In genomic region chr11:64640947-64641346, GRCm38 (mm10) we compare ENCODE assay signal across 24 mouse cellular contexts.
A peak's percentile ranks its signal among the peaks of the same experiment; 100 is the strongest.
DNase-seq lines count a peak whose midpoint lies in the region; ATAC-seq and TF ChIP-seq lines count a peak whose summit lies in the region.
"Had no signal": no experiment of that assay in that cellular context is flagged by ENCODE, and none has a peak within 500 bp of the region (broad histone marks: within the 10 kb centered on the region; RNA-seq: fewer than 3 reads in every experiment).

No protein-coding gene starts in this region.

- TF ChIP-seq CTCF in midbrain, postnatal 0 days (IDR thresholded peaks at IDR 0.05), result no peak

- H3K27me3 ChIP-seq in hindbrain, embryonic 11.5 days (ENCODE audit: control insufficient read depth, insufficient read depth, low read length), result no peaks in the 10 kb centered on the region
- no peaks in the 10 kb centered on the region for H3K27me3 ChIP-seq in hindbrain, embryonic 12.5 days
- H3K27me3 ChIP-seq in midbrain, postnatal 0 days (ENCODE audit: insufficient read depth, low read length), result no peaks in the 10 kb centered on the region
- no peaks in the 10 kb centered on the region for H3K27me3 ChIP-seq in midbrain, embryonic 10.5 days (ENCODE audit: low read depth, poor library complexity, severe bottlenecking)
- H3K27me3 ChIP-seq: liver, embryonic 15.5 days; neural tube, embryonic 13.5 days had no signal

- no peak overlapping the region for H3K27ac ChIP-seq in hindbrain, embryonic 11.5 days (ENCODE audit: low read depth, low read length)
- no peak overlapping the region for H3K27ac ChIP-seq in hindbrain, embryonic 12.5 days
- H3K27ac ChIP-seq in midbrain, postnatal 0 days (ENCODE audit: low read depth, low read length), result no peak overlapping the region
- no peak overlapping the region for H3K27ac ChIP-seq in midbrain, embryonic 10.5 days (replicated peaks)
- H3K27ac ChIP-seq: gastrocnemius, adult 2 months; heart, embryonic 13.5 days; kidney, embryonic 15.5 days; liver, embryonic 15.5 days; neural tube, embryonic 13.5 days had no signal

- no peaks in the 10 kb centered on the region for H3K4me1 ChIP-seq in hindbrain, embryonic 11.5 days (replicated peaks; ENCODE audit: control insufficient read depth, insufficient read depth, low read length)
- no peaks in the 10 kb centered on the region for H3K4me1 ChIP-seq in hindbrain, embryonic 12.5 days
- H3K4me1 ChIP-seq in midbrain, postnatal 0 days (ENCODE audit: insufficient read depth, low read length), result no peaks in the 10 kb centered on the region
- peaks cover 14% of the 10 kb centered on the region for H3K4me1 ChIP-seq in midbrain, embryonic 10.5 days
- H3K4me1 ChIP-seq: heart, embryonic 13.5 days; kidney, embryonic 15.5 days; liver, embryonic 15.5 days; neural tube, embryonic 13.5 days had no signal

- ATAC-seq in hindbrain, embryonic 11.5 days (ENCODE audit: low FRiP score), result no peak
- no peak for ATAC-seq in hindbrain, embryonic 12.5 days (ENCODE audit: low FRiP score)
- no peak for ATAC-seq in midbrain, postnatal 0 days (ENCODE audit: low FRiP score)
- ATAC-seq: CD4-positive, CD25-positive, alpha-beta regulatory T cell, adult 4 months had no signal

- DNase-seq in hindbrain, embryonic 11.5 days (ENCODE audit: low spot score), result peak; percentile 25
- DNase-seq in midbrain, postnatal 0 days (ENCODE audit: low spot score), result peak; percentile 69
- no peak for DNase-seq in midbrain, embryonic 10.5 days (ENCODE audit: low spot score)
- peak; percentile 55 for DNase-seq in brain, embryonic 18.5 days (ENCODE audit: low read depth, low spot score)
- peak; percentile 9 for DNase-seq in telencephalon, adult 2 months (ENCODE audit: low read depth, low spot score)
- no peak for DNase-seq in urinary bladder, adult 18-20 months (ENCODE audit: low spot score in 2 of 2)
- DNase-seq: adrenal gland, postnatal 14 days; cerebellum, adult 2 months; cerebellum, postnatal 14 days; gastrocnemius, adult 2 months; gastrocnemius, postnatal 36 days; heart, adult 18-20 months; heart, postnatal 10 days; kidney, adult 18-20 months; kidney, postnatal 25 days; lung, embryonic 14.5 days; lung, postnatal 14 days had no signal

- H3K4me3 ChIP-seq in hindbrain, embryonic 11.5 days (ENCODE audit: low read depth, low read length), result no peak overlapping the region
- H3K4me3 ChIP-seq in hindbrain, embryonic 12.5 days, result no peak overlapping the region
- no peak overlapping the region for H3K4me3 ChIP-seq in midbrain, postnatal 0 days (ENCODE audit: low read depth, low read length)
- H3K4me3 ChIP-seq in midbrain, embryonic 10.5 days, result no peak overlapping the region
- H3K4me3 ChIP-seq: erythroblast, embryonic 14.5 days; gastrocnemius, adult 2 months; heart, embryonic 13.5 days; kidney, embryonic 15.5 days; liver, embryonic 15.5 days; neural tube, embryonic 13.5 days had no signal

- 53% methylated on average over 4 of the region's 4 CpGs for WGBS in hindbrain, embryonic 11.5 days
- 51% methylated on average over 4 of the region's 4 CpGs for WGBS in hindbrain, embryonic 12.5 days
- WGBS in midbrain, postnatal 0 days, result 18% methylated on average over 4 of the region's 4 CpGs
- 70% methylated on average over 4 of the region's 4 CpGs for WGBS in midbrain, embryonic 10.5 days

- H3K9ac ChIP-seq in hindbrain, embryonic 11.5 days (ENCODE audit: low read depth, low read length), result no peak overlapping the region
- H3K9ac ChIP-seq in hindbrain, embryonic 12.5 days, result no peak overlapping the region
- no peak overlapping the region for H3K9ac ChIP-seq in midbrain, postnatal 0 days (replicated peaks; ENCODE audit: low read length, poor library complexity, severe bottlenecking)
- H3K9ac ChIP-seq: heart, embryonic 13.5 days; kidney, embryonic 15.5 days; liver, embryonic 15.5 days; lung, embryonic 14.5 days; neural tube, embryonic 13.5 days had no signal

- no peaks in the 10 kb centered on the region for H3K9me3 ChIP-seq in hindbrain, embryonic 11.5 days (ENCODE audit: control insufficient read depth, low read length)
- peaks cover 10% of the 10 kb centered on the region; the same call in 1 of the 2 replicates for H3K9me3 ChIP-seq in hindbrain, embryonic 12.5 days (replicated peaks)
- no peaks in the 10 kb centered on the region for H3K9me3 ChIP-seq in midbrain, postnatal 0 days (ENCODE audit: low read length)
- H3K9me3 ChIP-seq in midbrain, embryonic 10.5 days (replicated peaks), result peaks cover 7% of the 10 kb centered on the region; the same call in 1 of the 2 replicates
- H3K9me3 ChIP-seq: kidney, embryonic 15.5 days; liver, embryonic 15.5 days had no signal

- no peaks in the 10 kb centered on the region for H3K36me3 ChIP-seq in hindbrain, embryonic 11.5 days (ENCODE audit: control insufficient read depth, insufficient read depth, low read length)
- no peaks in the 10 kb centered on the region for H3K36me3 ChIP-seq in hindbrain, embryonic 12.5 days
- no peaks in the 10 kb centered on the region for H3K36me3 ChIP-seq in midbrain, postnatal 0 days (ENCODE audit: insufficient read depth, low read length)
- no peaks in the 10 kb centered on the region for H3K36me3 ChIP-seq in midbrain, embryonic 10.5 days
- H3K36me3 ChIP-seq: heart, embryonic 13.5 days; kidney, embryonic 15.5 days; liver, embryonic 15.5 days; neural tube, embryonic 13.5 days had no signal

- no peak overlapping the region for H3K4me2 ChIP-seq in hindbrain, embryonic 11.5 days (replicated peaks; ENCODE audit: low read depth, low read length)
- H3K4me2 ChIP-seq in hindbrain, embryonic 12.5 days (replicated peaks), result no peak overlapping the region
- H3K4me2 ChIP-seq in midbrain, postnatal 0 days (ENCODE audit: low read depth, low read length, poor library complexity, severe bottlenecking), result no peak overlapping the region
- H3K4me2 ChIP-seq: heart, embryonic 13.5 days; kidney, embryonic 15.5 days; liver, embryonic 15.5 days; lung, embryonic 14.5 days; neural tube, embryonic 13.5 days had no signal

Comparison
In these comparisons a context has a peak if more than half of its experiments do, and no peak if none do; other contexts are left out.
1. DNase-seq: peak in hindbrain, embryonic 11.5 days (single experiment), midbrain, postnatal 0 days (single experiment), brain, embryonic 18.5 days (single experiment) and telencephalon, adult 2 months (single experiment); none in midbrain, embryonic 10.5 days (single experiment) and urinary bladder, adult 18-20 months (0 of 2).